Mouse (Mus musculus): ENCODE data around the gene Spata16. TPM values are rescaled to one million over a fixed set of nuclear protein-coding genes. Genes with fewer than 3 reads are reported as not detected.

Spata16 gene
- not detected for total RNA-seq (2023)

DNA sequence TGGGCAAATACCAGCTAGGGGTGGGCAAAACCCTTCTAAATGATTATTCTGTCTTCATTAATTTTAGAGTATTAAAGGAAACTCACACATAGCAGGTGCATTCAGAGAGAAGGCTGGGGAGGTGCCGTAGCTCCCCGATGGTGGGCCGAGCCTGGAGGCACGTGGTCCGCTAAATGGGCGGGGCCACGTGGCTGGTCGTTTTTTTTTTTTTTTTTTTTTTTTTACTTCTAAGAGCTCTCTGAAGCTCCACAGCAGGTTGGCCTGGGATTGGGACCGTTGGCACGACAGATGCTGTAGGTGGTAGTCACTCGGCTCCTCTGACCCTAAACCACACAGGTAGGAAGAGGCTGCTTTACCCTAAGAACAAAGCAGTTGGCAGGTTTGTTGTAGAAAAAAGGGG lies at the start of gene Spata16:
Gene Spata16, plus strand, starts transcription at position 219 of the 400 bp plus-strand sequence.

Measured in CD4-positive naive resting alpha-beta T cell, adult 76 days (primary cell).